Mouse (Mus musculus) limb, embryonic 11.5 days (tissue): Measurements from ENCODE around the gene Smpd1. TPM values are rescaled to one million over a fixed set of nuclear protein-coding genes. Genes with fewer than 3 reads are reported as not detected.

Experiments used
- ATAC-seq: fragments of 200-750 bp; cut with Nextera tagmentation; 2 replicates; pipeline ENCODE4 v1.8.0; 2017; ENCODE audit warnings: low read depth; ENCODE audit not compliant: insufficient number of reproducible peaks, low FRiP score, low TSS enrichment
- DNase-seq: peaks from one replicate; pipeline ENCODE4 v3.0.0-alpha.2; 2015; ENCODE audit warnings: low spot score
- H3K27ac ChIP-seq: fragments of 300-500 bp; sonication (generic); replicated peaks from 2 replicates; pipeline ENCODE4 v1.5.1; 2014; ENCODE audit warnings: low read depth, mild to moderate bottlenecking, low read length
- H3K27me3 ChIP-seq: fragments of 300-500 bp; sonication (generic); 2 replicates; pipeline ENCODE4 v1.6.1; 2014; ENCODE audit warnings: mild to moderate bottlenecking, low read length, mixed read lengths; ENCODE audit not compliant: control insufficient read depth, insufficient read depth
- H3K36me3 ChIP-seq: fragments of 300-500 bp; sonication (generic); 2 replicates; pipeline ENCODE4 v1.6.1; 2014; ENCODE audit warnings: mild to moderate bottlenecking, low read length, moderate library complexity, mixed read lengths; ENCODE audit not compliant: control insufficient read depth, insufficient read depth
- H3K4me1 ChIP-seq: fragments of 300-500 bp; sonication (generic); 2 replicates; pipeline ENCODE4 v1.6.1; 2014; ENCODE audit warnings: low read length, mixed read lengths; ENCODE audit not compliant: control insufficient read depth, insufficient read depth
- H3K4me2 ChIP-seq: fragments of 300-500 bp; sonication (generic); 2 replicates; pipeline ENCODE4 v1.6.1; 2014; ENCODE audit warnings: low read depth, mild to moderate bottlenecking, moderate library complexity; ENCODE audit not compliant: severe bottlenecking
- H3K4me3 ChIP-seq: fragments of 300-500 bp; sonication (generic); 2 replicates; pipeline ENCODE4 v1.5.1; 2014; ENCODE audit warnings: low read depth, low read length
- H3K9ac ChIP-seq: fragments of 300-500 bp; sonication (generic); 2 replicates; pipeline ENCODE4 v1.6.1; 2014; ENCODE audit warnings: mild to moderate bottlenecking, low read length
- H3K9me3 ChIP-seq: fragments of 300-500 bp; sonication (generic); 2 replicates; pipeline ENCODE4 v1.6.1; 2016; ENCODE audit warnings: low read length; ENCODE audit not compliant: control insufficient read depth
- WGBS: fragments of 180-500 bp; shearing (Covaris S2); extraction: QIAGEN DNeasy Blood & Tissue Kit; methylation state at CpG from one replicate; pipeline ENCODE4 v1.1.7; 2014; 5-methylcytosine and 5-hydroxymethylcytosine counted together
- polyA plus RNA-seq: library from polyadenylated mRNA; unstranded; fragments of >200 nt; fragmentation: Nextera tagmentation; extraction: Ambion mirVana; gene quantifications from 2 replicates; pipeline ENCODE4 v1.2.1, GENCODE M21; 2014

Gene Smpd1
- polyA plus RNA-seq, 1 experiment from 2014 or later, result 31.6 TPM

DNA sequence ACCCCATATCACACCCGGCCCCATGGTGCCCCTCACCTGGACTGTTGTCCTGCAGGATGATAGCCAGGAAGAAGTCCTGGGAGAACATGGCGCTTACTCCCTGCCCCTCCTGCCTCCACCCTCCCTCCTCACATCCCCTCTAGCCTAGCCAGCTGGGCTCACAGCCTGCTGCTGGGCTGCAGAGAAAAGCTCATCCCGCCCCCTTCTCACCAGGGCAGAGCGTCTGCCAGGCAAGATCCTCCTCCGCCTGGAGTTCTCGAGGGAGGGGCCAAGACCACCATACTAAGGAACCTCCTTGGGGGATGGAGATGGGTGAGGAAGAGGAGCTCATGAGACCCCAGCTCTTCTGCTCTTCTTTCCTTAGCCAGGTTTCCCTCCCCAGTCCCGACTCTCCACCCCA, 14.4 kb downstream of the Smpd1 start:
- Histone ChIP-seq H3K27ac (no peak overlapping the region), H3K36me3 (peaks cover 11% of the 10 kb centered on the region), H3K4me2 (no peak overlapping the region), H3K4me3 (no peak overlapping the region), H3K4me1 (peaks cover 20% of the 10 kb centered on the region), H3K27me3 (no peaks in the 10 kb centered on the region), H3K9ac (no peak overlapping the region), H3K9me3 (no peaks in the 10 kb centered on the region)
- 22% methylated on average over 7 of the region's 7 CpGs for WGBS
- DNase-seq, result no peak
- ATAC-seq, result no peak

DNA sequence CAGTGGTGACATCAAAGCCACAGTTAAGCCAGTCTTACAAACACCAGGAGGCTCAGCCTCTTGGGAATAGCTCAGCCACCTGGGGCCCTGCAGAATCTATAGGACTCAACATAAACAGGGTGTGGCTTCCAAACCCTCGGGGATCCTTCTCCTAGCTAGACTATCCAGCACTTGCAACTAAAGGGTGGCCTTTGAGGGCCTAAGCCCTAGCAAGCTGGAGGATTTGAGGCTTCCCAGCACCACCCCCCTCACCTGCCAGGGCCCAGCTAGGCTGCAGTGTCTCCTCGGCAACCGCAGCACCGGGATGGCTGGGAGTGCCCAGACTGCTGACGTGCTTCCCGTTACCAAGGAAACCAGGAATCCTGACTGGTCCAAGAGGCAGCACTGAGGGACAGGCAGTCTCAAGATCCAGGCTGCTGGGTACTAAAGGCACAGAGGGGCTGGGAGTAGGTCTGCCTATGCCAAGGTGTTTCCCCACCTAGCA, 14.9 kb downstream of the Smpd1 start:
- H3K4me2 ChIP-seq, result no peak overlapping the region
- no peak overlapping the region for H3K27ac ChIP-seq

DNA sequence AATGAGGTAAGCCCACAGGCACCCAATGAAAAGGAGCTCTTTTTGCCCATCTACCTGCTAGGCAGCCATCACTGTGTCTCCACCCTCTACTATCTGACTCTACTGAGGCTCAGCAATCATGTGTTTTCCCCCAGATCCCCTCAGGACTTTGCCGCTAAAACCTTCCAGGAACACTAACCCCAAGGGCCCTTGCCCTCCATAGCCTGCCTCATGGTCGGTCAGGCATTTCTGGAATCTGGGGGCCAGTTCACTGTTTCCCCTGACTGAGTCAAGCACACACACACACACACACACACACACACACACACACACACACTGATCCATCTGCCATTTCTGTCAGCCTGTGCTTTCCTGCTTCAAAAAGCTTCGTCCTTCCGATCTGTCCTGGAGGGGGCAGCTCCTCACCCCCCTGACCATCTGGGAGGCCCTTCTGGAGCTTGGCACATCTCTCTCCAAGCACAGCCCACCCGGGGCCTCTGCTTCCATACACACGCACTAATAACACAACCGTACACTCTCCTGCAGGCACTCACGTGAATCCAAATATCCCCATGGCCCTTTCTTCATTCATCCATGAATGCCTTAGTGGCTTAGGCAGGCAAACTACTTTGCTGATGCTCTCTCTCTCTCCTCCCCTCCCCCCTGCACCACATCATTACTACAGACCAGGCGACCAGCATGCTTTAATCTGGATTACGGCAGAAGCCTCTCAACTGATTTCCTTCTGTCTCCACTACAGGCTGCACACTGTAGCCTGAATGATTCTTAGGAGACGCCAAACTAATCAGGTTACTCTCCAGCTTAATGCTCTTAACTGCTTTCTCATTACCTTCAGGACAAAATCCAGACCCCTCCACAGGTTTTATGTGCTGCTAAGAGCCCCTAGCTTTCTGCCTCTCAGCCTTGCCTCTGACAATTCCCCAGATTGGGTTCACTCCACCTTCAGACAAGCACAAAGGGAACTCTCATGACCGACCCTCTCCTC, 15.6 kb downstream of the Smpd1 start:
- Histone ChIP-seq H3K4me3 (no peak overlapping the region), H3K4me1 (peaks cover 20% of the 10 kb centered on the region), H3K27me3 (no peaks in the 10 kb centered on the region), H3K4me2 (no peak overlapping the region), H3K9ac (no peak overlapping the region), H3K36me3 (peaks cover 10% of the 10 kb centered on the region), H3K9me3 (no peaks in the 10 kb centered on the region), H3K27ac (no peak overlapping the region)
- no peak for DNase-seq
- 40% methylated on average over 12 of the region's 12 CpGs for WGBS
- no peak; the same call in 1 of the 2 replicates for ATAC-seq

More for the DNA sequence above, 14.9 kb downstream of the Smpd1 start:
- Histone ChIP-seq H3K4me1 (peaks cover 20% of the 10 kb centered on the region), H3K27me3 (no peaks in the 10 kb centered on the region), H3K9ac (no peak overlapping the region), H3K36me3 (peaks cover 13% of the 10 kb centered on the region), H3K9me3 (no peaks in the 10 kb centered on the region), H3K4me3 (no peak overlapping the region)
- peak; percentile 79 for ATAC-seq
- peak; percentile 62 for DNase-seq
- 2% methylated on average over 6 of the region's 6 CpGs for WGBS

DNA sequence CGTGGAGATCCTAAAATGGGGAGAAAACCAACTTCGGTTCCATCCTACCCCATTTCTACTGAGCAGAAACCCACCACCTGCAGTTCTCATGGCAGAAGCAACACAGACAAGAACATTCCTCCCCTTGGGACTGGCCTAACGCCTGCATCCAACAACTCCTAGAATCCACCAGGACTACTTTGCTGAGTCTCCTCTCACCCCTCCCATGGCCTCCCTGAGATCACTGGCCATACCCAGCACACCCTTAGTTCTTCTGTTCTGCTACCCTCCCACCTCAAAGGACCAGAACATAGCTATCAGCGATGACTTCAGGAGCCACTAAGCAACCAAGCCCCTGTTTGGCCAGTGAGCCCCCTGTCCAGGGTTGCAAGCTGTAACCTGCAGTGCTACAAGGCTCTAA, 16.6 kb downstream of the Smpd1 start:
- no peaks in the 10 kb centered on the region for H3K9me3 ChIP-seq
- H3K4me1 ChIP-seq, result peaks cover 20% of the 10 kb centered on the region
- H3K9ac ChIP-seq, result no peak overlapping the region
- WGBS, result 86% methylated on average over 4 of the region's 4 CpGs
- H3K27ac ChIP-seq, result no peak overlapping the region
- H3K27me3 ChIP-seq, result no peaks in the 10 kb centered on the region
- no peak overlapping the region for H3K4me3 ChIP-seq
- no peak for ATAC-seq
- no peak for DNase-seq
- H3K36me3 ChIP-seq, result peaks cover 10% of the 10 kb centered on the region
- H3K4me2 ChIP-seq, result no peak overlapping the region

DNA sequence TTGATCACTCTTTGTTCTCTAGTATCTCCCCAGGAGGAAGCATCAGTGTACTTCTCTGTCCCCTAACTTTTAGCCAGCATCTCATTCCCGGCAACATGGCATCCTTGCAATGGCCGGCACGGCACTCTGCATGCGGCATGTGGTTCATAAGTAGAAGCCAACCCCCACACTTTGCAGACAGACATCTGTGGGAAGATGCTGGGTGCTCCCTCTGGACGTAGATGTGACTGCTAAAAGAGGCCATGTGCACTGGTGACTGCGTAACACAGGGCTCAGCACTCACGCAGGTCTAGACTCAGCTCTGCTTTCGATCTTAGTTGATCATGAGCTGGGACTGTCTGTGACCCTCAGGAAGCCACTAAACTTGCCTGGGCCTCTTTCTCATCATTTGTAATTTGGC, 18.8 kb downstream of the Smpd1 start:
- no peaks in the 10 kb centered on the region for H3K9me3 ChIP-seq
- no peak for DNase-seq
- no peak overlapping the region for H3K4me3 ChIP-seq
- no peak overlapping the region for H3K4me2 ChIP-seq
- H3K9ac ChIP-seq, result no peak overlapping the region
- H3K27me3 ChIP-seq, result no peaks in the 10 kb centered on the region
- H3K4me1 ChIP-seq, result peaks cover 25% of the 10 kb centered on the region
- no peak for ATAC-seq
- no peak overlapping the region for H3K27ac ChIP-seq
- WGBS, result 94% methylated on average over 8 of the region's 8 CpGs
- H3K36me3 ChIP-seq, result peaks cover 6% of the 10 kb centered on the region; the same call in 1 of the 2 replicates

DNA sequence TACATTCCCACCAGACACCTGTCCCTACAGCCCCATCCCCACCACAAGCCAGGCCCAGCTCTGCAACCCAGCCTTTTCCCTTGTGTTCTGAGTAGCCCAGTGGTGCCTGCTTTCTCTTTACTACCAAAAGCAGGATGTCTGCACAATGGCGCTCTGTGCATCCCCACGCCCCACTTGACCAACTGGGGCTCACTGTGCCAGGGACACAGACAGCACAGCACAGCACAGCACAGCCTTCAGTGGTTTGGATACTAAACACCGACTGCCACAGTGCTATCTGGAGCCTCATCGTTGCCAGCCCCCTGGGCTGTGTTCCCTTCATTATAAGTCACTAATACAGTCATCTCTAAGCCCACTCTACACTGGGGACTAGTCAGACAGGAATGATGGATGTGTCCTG, 20.4 kb downstream of the Smpd1 start:
- Histone ChIP-seq H3K9ac (no peak overlapping the region), H3K9me3 (no peaks in the 10 kb centered on the region), H3K4me1 (peaks cover 14% of the 10 kb centered on the region), H3K36me3 (peaks cover 6% of the 10 kb centered on the region; the same call in 1 of the 2 replicates), H3K27ac (no peak overlapping the region), H3K27me3 (no peaks in the 10 kb centered on the region), H3K4me3 (no peak overlapping the region), H3K4me2 (no peak overlapping the region)
- 88% methylated on average over 4 of the region's 4 CpGs for WGBS
- DNase-seq (no peak), ATAC-seq (no peak)

DNA sequence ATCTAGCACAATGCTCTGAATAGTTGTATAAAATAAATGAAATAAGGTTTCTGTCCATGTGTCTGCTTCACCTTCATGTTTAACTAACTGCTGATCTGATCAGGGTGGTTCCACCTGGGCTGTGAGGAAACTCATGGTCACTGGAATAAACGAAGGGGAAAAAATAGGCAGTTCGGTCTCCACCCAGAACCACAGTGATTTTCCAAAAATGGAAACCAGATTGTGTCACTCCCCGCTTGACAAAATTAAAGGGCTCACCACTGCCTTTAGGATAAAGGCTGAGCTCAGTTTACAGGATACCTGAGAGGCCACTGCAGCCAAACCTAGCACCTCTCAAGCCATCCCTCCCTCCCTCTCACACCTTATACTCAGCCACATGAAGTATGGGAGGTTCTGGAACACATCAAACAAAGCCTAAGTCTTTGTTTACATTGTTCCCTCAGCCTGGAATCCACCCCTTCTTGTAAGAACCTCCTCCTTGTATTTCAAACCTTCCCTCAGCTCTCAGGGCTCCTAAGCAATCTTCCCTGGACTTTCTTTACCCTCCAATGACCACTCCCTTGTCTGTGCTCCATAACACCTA, 22.1 kb downstream of the Smpd1 start:
- no peak for ATAC-seq
- H3K4me1 ChIP-seq, result 0 out of 2 replicates have a peak, but pooled peaks cover 9% of the 10 kb centered on the region
- H3K9me3 ChIP-seq, result no peaks in the 10 kb centered on the region
- no peaks in the 10 kb centered on the region for H3K27me3 ChIP-seq
- no peak overlapping the region for H3K4me3 ChIP-seq
- no peak for DNase-seq
- H3K9ac ChIP-seq, result no peak overlapping the region
- H3K27ac ChIP-seq, result no peak overlapping the region
- peaks cover 6% of the 10 kb centered on the region; the same call in 1 of the 2 replicates for H3K36me3 ChIP-seq
- no peak overlapping the region for H3K4me2 ChIP-seq
- WGBS, result 64% methylated on average over 3 of the region's 3 CpGs

DNA sequence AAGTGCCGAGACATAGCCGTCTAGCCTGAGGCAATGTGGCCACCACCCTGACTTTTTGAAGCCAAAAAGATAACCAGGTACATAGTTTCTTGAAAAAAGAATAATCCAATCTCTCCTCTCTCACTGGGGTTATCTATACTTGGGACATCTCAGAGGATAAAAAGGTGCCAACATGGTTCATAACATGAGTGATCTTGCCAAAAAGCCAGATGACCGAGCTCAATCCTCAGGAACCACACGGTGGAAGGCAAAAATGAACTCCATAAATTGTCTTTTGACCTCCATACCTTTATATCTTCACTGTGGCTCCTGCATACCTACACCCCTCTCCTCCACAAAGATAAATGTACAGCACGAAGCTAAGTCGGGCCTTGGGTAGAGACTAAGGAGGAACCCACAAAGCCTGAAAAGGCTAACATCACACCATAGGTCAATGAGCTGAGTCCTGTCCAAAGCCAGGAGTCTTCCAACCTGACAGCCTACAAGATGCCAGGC, 23.3 kb downstream of the Smpd1 start:
- Histone ChIP-seq H3K36me3 (peaks cover 6% of the 10 kb centered on the region; the same call in 1 of the 2 replicates), H3K4me1 (0 out of 2 replicates have a peak, but pooled peaks cover 9% of the 10 kb centered on the region), H3K27me3 (no peaks in the 10 kb centered on the region), H3K4me3 (no peak overlapping the region), H3K27ac (no peak overlapping the region), H3K9me3 (no peaks in the 10 kb centered on the region), H3K9ac (no peak overlapping the region), H3K4me2 (no peak overlapping the region)
- ATAC-seq (no peak), DNase-seq (no peak)
- WGBS, result 89% methylated on average over 6 of the region's 6 CpGs
